Mouse (Mus musculus) MEL (cell line): ENCODE measurements around the gene Clca2.

ENCODE experiments used
- BHLHE40 ChIP-seq: IDR thresholded peaks from 2 replicates; pipeline ENCODE4 v1.6.1; 2012; ENCODE audit warnings: low read depth, mild to moderate bottlenecking, inconsistent platforms, low read length, improper control_type of control experiment, borderline replicate concordance
- CHD2 ChIP-seq: IDR thresholded peaks from 2 replicates; pipeline ENCODE4 v1.6.1; 2011; ENCODE audit warnings: low read length, improper control_type of control experiment
- CTCF ChIP-seq, 3 experiments: IDR thresholded peaks in 2 of 3; conservative IDR thresholded peaks in 1 of 3; 2 replicates each; pipeline ENCODE4 v1.5.1; 2011 to 2012; ENCODE audit warnings: low read length in 3 of 3, low read depth in 2 of 3, mild to moderate bottlenecking in 2 of 3, improper control_type of control experiment in 1 of 3, inconsistent platforms in 1 of 3, mixed read lengths in 1 of 3, moderate library complexity in 1 of 3; ENCODE audit not compliant: control insufficient read depth in 1 of 3, insufficient read depth in 1 of 3, poor library complexity in 1 of 3, severe bottlenecking in 1 of 3
- EP300 ChIP-seq, 2 experiments: IDR thresholded peaks; 2 replicates each; pipeline ENCODE4 v1.6.1; 2011; ENCODE audit warnings: improper control_type of control experiment in 2 of 2, low read length in 2 of 2, low read depth in 1 of 2, mild to moderate bottlenecking in 1 of 2
- MAX ChIP-seq: IDR thresholded peaks from 2 replicates; pipeline ENCODE4 v1.6.1; 2011; ENCODE audit warnings: low read length, improper control_type of control experiment
- NELFE ChIP-seq: IDR thresholded peaks from 2 replicates; pipeline ENCODE4 v1.6.1; 2011; ENCODE audit warnings: low read depth, low read length, improper control_type of control experiment
- NRF1 ChIP-seq: IDR thresholded peaks from 2 replicates; pipeline ENCODE4 v1.6.1; 2014; ENCODE audit warnings: low read depth, mild to moderate bottlenecking, inconsistent platforms, low read length, improper control_type of control experiment, moderate library complexity; ENCODE audit not compliant: poor library complexity, insufficient read depth, severe bottlenecking
- RCOR1 ChIP-seq: IDR thresholded peaks from 2 replicates; pipeline ENCODE4 v1.6.1; 2012; ENCODE audit warnings: low read depth, mild to moderate bottlenecking, inconsistent platforms, low read length, improper control_type of control experiment
- USF1 ChIP-seq: IDR thresholded peaks from 2 replicates; pipeline ENCODE4 v1.6.1; 2014; ENCODE audit warnings: low read depth, mild to moderate bottlenecking, inconsistent platforms, low read length, improper control_type of control experiment, moderate library complexity

- no peak for TF ChIP-seq NELFE
- TF ChIP-seq CTCF (IDR thresholded peaks at IDR 0.05 in 2 of 3, conservative IDR thresholded peaks at IDR 0.05 in 1 of 3; ENCODE audit: control insufficient read depth in 1 of 3, insufficient read depth in 1 of 3, low read depth in 2 of 3, low read length in 3 of 3, poor library complexity in 1 of 3, severe bottlenecking in 1 of 3) = no peak
- no peak for TF ChIP-seq RCOR1
- no peak for TF ChIP-seq BHLHE40
- no peak for TF ChIP-seq CHD2
- no peak for TF ChIP-seq NRF1
- TF ChIP-seq USF1 = no peak
- TF ChIP-seq EP300 (IDR thresholded peaks at IDR 0.05; ENCODE audit: low read depth in 1 of 2, low read length in 2 of 2) = no peak
- TF ChIP-seq MAX = no peak
Measured at GRCm38 (mm10) chr3:145143856-145144255, 44.6 kb upstream of the Clca2 start.
